Mouse (Mus musculus): Measurements from ENCODE around the gene Taf6l. TPM values are rescaled to one million over a fixed set of nuclear protein-coding genes. Genes with fewer than 3 reads are reported as not detected.
"Not testable (repeated sequence)": the region's sequence is repeated elsewhere in the genome, so short reads cannot be mapped to it uniquely, and the experiment has no call there.

Taf6l gene
- polyA plus RNA-seq, 1 experiment from 2014 or later = 23.0 TPM

DNA sequence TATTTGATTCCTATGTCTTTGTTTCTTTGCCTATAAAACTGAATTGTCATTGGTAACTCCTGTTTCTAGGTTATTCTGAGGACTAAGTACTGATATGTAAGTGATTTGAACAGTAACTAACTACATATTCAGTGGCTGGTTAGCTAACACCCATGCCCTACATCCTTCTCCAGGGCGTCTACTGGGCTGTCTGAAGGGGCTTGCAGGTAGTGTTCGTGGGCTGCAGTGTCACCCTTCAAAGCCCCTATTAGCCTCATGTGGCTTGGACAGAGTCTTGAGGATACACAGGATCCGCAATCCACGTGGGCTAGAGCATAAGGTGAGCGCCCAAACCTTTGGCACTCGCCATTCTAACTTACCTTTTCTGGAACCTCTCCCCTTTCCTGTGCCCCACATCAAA is 46.6 kb downstream of the Taf6l start:
- no peak for ATAC-seq (ENCODE audit: insufficient number of reproducible peaks, low FRiP score, low TSS enrichment, low read depth)
- no peak overlapping the region for H3K9ac ChIP-seq (ENCODE audit: low read length)
- H3K4me3 ChIP-seq (ENCODE audit: low read depth, low read length) = no peak overlapping the region
- peaks cover 20% of the 10 kb centered on the region for H3K36me3 ChIP-seq (ENCODE audit: control insufficient read depth, insufficient read depth, low read length)
- 88% methylated on average over 6 of the region's 6 CpGs for WGBS
- H3K27me3 ChIP-seq (ENCODE audit: control insufficient read depth, insufficient read depth, low read length) = no peaks in the 10 kb centered on the region
- peaks cover 9% of the 10 kb centered on the region for H3K4me1 ChIP-seq (ENCODE audit: control insufficient read depth, insufficient read depth, low read length)
- no peak overlapping the region for H3K27ac ChIP-seq (replicated peaks; ENCODE audit: low read depth, low read length)
- DNase-seq (ENCODE audit: low spot score) = no peak
- H3K9me3 ChIP-seq (ENCODE audit: control insufficient read depth, low read length) = no peaks in the 10 kb centered on the region
- no peak overlapping the region for H3K4me2 ChIP-seq (ENCODE audit: low read depth, severe bottlenecking)

DNA sequence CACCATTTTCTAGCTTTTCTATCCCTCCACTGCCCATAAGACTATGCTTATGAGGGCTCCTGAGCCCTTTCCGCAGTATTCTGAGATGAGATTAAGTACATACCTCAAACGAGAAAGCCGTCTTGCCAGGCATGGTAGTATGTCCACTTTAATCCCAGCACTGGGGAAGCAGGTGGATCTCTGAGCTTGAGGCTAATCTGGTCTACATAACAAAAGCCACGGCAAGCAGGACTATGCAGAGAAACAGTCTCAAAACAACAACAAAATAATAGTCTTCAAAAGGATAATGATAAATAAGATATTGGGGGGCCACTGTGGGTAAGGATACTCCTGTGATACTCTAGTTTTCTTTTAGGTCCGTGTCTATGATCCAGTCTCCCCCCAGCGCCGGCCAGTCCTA is 47.3 kb downstream of the Taf6l start:
- H3K4me3 ChIP-seq (ENCODE audit: low read depth, low read length) = no peak overlapping the region; the same call in 1 of the 2 replicates
- H3K4me2 ChIP-seq (ENCODE audit: low read depth, severe bottlenecking) = no peak overlapping the region
- H3K27ac ChIP-seq (replicated peaks; ENCODE audit: low read depth, low read length) = no peak overlapping the region
- ATAC-seq (ENCODE audit: insufficient number of reproducible peaks, low FRiP score, low TSS enrichment, low read depth) (no peak), DNase-seq (ENCODE audit: low spot score) (no peak)
- peaks cover 18% of the 10 kb centered on the region for H3K36me3 ChIP-seq (ENCODE audit: control insufficient read depth, insufficient read depth, low read length)
- no peaks in the 10 kb centered on the region for H3K9me3 ChIP-seq (ENCODE audit: control insufficient read depth, low read length)
- 93% methylated on average over 7 of the region's 7 CpGs for WGBS
- no peak overlapping the region for H3K9ac ChIP-seq (ENCODE audit: low read length)
- H3K4me1 ChIP-seq (ENCODE audit: control insufficient read depth, insufficient read depth, low read length) = peaks cover 9% of the 10 kb centered on the region
- no peaks in the 10 kb centered on the region for H3K27me3 ChIP-seq (ENCODE audit: control insufficient read depth, insufficient read depth, low read length)

DNA sequence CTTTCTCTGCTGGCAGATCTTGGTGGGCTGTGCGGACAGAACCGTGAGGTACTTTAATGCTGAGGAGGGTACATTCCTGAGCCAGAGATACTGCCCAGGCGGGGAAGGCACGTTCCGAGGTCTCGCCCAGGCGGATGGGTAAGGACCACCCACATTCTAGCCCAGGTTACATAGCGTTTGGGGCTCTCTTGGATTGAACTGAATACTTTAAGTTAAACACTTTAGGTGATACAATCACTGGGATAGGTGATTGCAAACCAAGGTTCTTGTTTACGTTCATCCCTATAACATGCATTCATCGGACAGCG is 50.1 kb downstream of the Taf6l start:
- WGBS = 2% methylated on average over 11 of the region's 11 CpGs
- Histone ChIP-seq H3K9me3 (ENCODE audit: control insufficient read depth, low read length) (no peaks in the 10 kb centered on the region), H3K27ac (replicated peaks; ENCODE audit: low read depth, low read length) (0 out of 2 replicates have a peak overlapping the region, but pooled peaks have one; percentile 8), H3K4me1 (ENCODE audit: control insufficient read depth, insufficient read depth, low read length) (peaks cover 6% of the 10 kb centered on the region), H3K9ac (ENCODE audit: low read length) (peak overlapping the region; percentile 89), H3K4me2 (ENCODE audit: low read depth, severe bottlenecking) (peak overlapping the region; percentile 84), H3K4me3 (ENCODE audit: low read depth, low read length) (peak overlapping the region; percentile 90), H3K36me3 (ENCODE audit: control insufficient read depth, insufficient read depth, low read length) (peaks cover 14% of the 10 kb centered on the region), H3K27me3 (ENCODE audit: control insufficient read depth, insufficient read depth, low read length) (no peaks in the 10 kb centered on the region)
- DNase-seq (ENCODE audit: low spot score) = no peak
- ATAC-seq (ENCODE audit: insufficient number of reproducible peaks, low FRiP score, low TSS enrichment, low read depth) = no peak; the same call in 1 of the 2 replicates

DNA sequence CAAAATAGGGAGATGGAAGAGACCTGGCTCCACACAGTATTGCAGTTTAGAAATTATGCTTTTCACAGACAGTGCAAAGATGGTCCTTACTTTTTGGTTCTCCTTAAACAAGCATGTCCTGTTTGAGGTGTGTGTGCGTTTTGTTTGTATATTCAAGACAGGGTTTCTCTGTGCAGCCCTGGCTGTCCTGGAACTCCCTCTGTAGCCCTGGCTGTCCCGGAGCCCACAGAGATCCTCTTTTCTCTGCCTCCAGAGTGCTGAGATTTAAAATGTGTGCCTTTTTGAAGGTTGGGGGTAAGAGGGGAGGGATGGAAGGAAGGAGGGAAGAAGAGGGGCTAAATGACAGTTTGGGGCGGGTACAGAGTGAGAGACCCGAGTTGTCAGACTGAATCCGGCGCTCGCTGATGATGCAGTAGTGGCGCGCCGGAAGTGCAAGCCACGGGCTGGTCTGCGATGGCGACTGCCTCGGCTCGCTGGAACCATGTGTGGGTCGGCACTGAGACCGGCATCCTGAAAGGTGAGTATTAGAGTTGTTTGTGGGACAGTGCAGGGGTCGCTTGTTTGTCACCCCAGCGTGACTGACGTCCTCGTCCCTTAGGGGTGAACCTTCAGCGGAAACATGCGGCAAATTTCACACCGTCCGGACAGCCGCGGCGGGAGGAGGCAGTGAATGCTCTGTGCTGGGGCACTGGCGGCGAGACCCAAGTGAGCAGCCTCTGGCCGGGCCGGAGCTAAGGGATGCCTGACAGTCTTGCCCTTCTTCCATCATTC is 50.6 kb downstream of the Taf6l start, which contains the start of gene Wdr74:
TSS of gene Wdr74 (plus strand) at position 439 of the 771 bp plus-strand sequence.
- ATAC-seq (ENCODE audit: insufficient number of reproducible peaks, low FRiP score, low TSS enrichment, low read depth) = peak; percentile 81
- H3K27ac ChIP-seq (replicated peaks; ENCODE audit: low read depth, low read length) = 0 out of 2 replicates have a peak within 1 kb of the TSS, but pooled peaks have one; percentile 8
- peak; percentile 96 for DNase-seq (ENCODE audit: low spot score)
- no peaks in the 10 kb centered on the region for H3K9me3 ChIP-seq (ENCODE audit: control insufficient read depth, low read length)
- H3K27me3 ChIP-seq (ENCODE audit: control insufficient read depth, insufficient read depth, low read length) = no peaks in the 10 kb centered on the region
- H3K36me3 ChIP-seq (ENCODE audit: control insufficient read depth, insufficient read depth, low read length) = peaks cover 11% of the 10 kb centered on the region
- H3K9ac ChIP-seq (ENCODE audit: low read length) = peak within 1 kb of the TSS; percentile 89
- under 1% methylated on average over 32 of the region's 32 CpGs for WGBS
- H3K4me2 ChIP-seq (ENCODE audit: low read depth, severe bottlenecking) = peak within 1 kb of the TSS; percentile 84
- peak within 1 kb of the TSS; percentile 90 for H3K4me3 ChIP-seq (ENCODE audit: low read depth, low read length)
- peaks cover under 1% of the 10 kb centered on the region for H3K4me1 ChIP-seq (ENCODE audit: control insufficient read depth, insufficient read depth, low read length)

DNA sequence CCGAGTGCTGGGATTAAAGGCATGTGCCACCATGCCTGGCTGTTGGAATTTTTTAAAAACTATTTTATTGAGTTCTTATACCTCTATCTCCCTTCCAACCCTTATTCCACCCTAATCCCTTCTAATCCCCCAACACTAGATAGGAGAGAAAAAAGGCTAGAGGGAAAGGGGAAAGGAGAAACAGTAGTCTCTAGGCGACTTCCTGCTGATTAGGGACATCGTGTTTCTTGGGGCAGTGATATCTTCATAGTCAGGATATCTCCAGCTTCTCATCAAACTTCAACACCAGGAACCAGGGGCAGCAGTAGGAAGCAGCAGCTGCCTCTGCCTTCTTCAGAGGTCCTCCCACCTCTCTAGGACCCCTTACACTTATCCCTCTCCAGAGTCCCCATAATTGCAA is 51.9 kb downstream of the Taf6l start:
- no peaks in the 10 kb centered on the region for H3K27me3 ChIP-seq (ENCODE audit: control insufficient read depth, insufficient read depth, low read length)
- H3K4me1 ChIP-seq (ENCODE audit: control insufficient read depth, insufficient read depth, low read length) = no peaks in the 10 kb centered on the region
- H3K27ac ChIP-seq (replicated peaks; ENCODE audit: low read depth, low read length) = no peak overlapping the region
- no peak overlapping the region for H3K4me2 ChIP-seq (ENCODE audit: low read depth, severe bottlenecking)
- no peak overlapping the region for H3K9ac ChIP-seq (ENCODE audit: low read length)
- H3K9me3 ChIP-seq (ENCODE audit: control insufficient read depth, low read length) = no peaks in the 10 kb centered on the region
- H3K4me3 ChIP-seq (ENCODE audit: low read depth, low read length) = no peak overlapping the region
- H3K36me3 ChIP-seq (ENCODE audit: control insufficient read depth, insufficient read depth, low read length) = 0 out of 2 replicates have a peak, but pooled peaks cover 4% of the 10 kb centered on the region
- DNase-seq (ENCODE audit: low spot score) (no peak), ATAC-seq (ENCODE audit: insufficient number of reproducible peaks, low FRiP score, low TSS enrichment, low read depth) (no peak)
- 74% methylated on average over 3 of the region's 3 CpGs for WGBS

DNA sequence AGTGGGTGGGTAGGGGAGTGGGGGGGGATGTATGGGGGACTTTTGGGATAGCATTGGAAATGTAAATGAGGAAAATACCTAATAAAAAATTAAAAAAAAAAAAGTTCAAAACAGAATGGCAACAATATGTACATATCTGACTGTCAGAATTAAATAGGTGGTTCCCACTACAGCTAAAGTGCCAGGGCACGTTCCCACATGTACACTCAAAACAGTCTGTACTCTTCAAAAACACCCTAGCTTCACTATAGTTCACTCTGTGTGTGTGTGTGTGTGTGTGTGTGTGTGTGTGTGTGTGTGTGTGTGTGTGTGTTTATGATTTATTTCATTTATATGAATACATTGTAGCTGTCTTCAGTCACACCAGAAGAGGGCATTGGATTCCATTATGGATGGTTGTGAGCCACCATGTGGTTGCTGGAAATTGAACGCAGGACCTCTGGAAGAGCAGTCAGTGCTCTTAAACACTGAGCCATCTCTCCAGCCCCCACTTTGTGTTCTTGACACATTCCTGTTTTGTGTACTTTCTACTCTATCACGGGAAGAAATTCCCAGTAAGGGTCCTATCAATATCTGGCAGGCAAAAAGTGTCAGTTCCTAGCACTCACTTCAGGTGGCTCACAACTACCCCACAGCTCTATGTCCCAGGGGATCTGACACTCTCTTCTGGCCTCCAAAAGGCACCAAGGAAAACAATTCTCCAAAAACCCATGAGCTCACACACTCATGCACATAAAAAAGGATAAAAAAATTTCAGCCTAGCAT is 57.7 kb downstream of the Taf6l start:
- not testable (repeated sequence) for ATAC-seq (ENCODE audit: insufficient number of reproducible peaks, low FRiP score, low TSS enrichment, low read depth); DNase-seq (ENCODE audit: low spot score); H3K4me1 ChIP-seq (ENCODE audit: control insufficient read depth, insufficient read depth, low read length); H3K27ac ChIP-seq (replicated peaks; ENCODE audit: low read depth, low read length); H3K9me3 ChIP-seq (ENCODE audit: control insufficient read depth, low read length); H3K4me3 ChIP-seq (ENCODE audit: low read depth, low read length); H3K27me3 ChIP-seq (ENCODE audit: control insufficient read depth, insufficient read depth, low read length); H3K4me2 ChIP-seq (ENCODE audit: low read depth, severe bottlenecking); H3K9ac ChIP-seq (ENCODE audit: low read length)
- WGBS = 51% methylated on average over 3 of the region's 3 CpGs
- peaks cover 17% of the 10 kb centered on the region for H3K36me3 ChIP-seq (ENCODE audit: control insufficient read depth, insufficient read depth, low read length)

DNA sequence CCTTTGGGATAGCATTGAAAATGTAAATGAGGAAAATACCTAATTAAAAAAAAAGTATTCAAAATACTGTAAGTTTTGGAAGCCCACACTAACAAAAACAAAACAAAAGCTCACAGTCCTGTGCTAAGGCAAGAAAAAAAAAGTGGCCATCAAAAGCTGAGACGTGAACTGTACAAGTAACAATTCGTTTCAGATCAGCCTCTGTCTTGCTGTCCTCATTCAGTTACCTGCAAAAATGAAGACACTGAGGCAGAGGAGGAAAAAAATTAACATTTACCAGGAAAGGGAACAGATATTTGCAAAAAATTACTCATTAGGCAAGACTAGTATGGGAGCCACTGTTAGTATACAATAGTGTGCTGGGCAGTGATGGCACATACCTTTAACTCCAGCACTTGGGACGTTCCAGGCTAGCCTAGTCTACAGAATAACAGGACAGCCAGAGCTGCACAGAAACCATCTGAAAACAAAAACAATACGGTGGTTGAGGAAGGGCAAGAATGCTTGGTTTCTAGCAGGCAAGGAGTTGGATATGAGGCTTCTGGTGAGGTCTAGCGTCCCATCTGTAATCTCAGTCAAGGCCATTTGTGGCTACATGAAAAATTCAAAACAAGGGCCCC is 58.6 kb downstream of the Taf6l start:
- no peaks in the 10 kb centered on the region for H3K27me3 ChIP-seq (ENCODE audit: control insufficient read depth, insufficient read depth, low read length)
- H3K4me1 ChIP-seq (ENCODE audit: control insufficient read depth, insufficient read depth, low read length) = peaks cover 8% of the 10 kb centered on the region; the same call in 1 of the 2 replicates
- no peak overlapping the region for H3K4me3 ChIP-seq (ENCODE audit: low read depth, low read length)
- peaks cover 17% of the 10 kb centered on the region for H3K36me3 ChIP-seq (ENCODE audit: control insufficient read depth, insufficient read depth, low read length)
- no peak overlapping the region for H3K9ac ChIP-seq (ENCODE audit: low read length)
- H3K4me2 ChIP-seq (ENCODE audit: low read depth, severe bottlenecking) = no peak overlapping the region
- ATAC-seq (ENCODE audit: insufficient number of reproducible peaks, low FRiP score, low TSS enrichment, low read depth) (no peak), DNase-seq (ENCODE audit: low spot score) (no peak)
- H3K27ac ChIP-seq (replicated peaks; ENCODE audit: low read depth, low read length) = no peak overlapping the region
- 30% methylated on average over 5 of the region's 5 CpGs for WGBS
- H3K9me3 ChIP-seq (ENCODE audit: control insufficient read depth, low read length) = no peaks in the 10 kb centered on the region

DNA sequence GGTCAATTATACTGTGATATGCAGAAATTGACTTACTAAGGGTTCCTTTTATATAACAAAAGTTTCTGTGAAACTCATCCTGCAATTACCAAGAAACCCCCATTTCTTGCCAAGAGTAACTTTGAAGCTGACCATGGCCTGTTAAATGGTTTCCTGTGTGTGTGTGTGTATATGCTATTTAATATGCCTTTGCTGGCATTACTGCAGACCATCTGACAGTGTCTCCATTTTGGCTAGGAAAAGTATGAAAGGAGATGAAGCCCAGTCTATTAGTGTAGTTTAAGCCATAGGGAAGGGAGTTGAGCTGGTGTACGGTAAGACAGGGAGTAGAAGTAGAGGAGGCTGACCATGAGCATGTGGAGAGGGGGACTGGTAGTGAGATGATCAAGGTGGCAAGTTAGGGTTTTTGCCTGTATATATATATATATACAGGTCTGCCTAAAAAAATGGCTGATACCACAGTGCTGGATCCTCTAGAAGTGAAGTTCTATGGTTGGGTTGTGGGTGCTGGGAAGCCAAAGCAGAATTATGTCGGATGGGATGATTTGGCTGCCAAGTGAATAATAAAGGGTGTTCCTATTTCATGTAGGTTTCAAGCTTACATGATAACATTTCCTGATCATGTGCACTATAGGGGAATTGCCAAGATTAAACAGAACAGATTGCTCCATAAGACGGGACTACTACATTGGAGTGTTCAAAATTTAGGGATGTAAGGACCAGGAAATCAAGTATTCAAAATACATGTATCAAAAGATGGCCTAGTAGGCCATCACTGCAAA is 59.4 kb downstream of the Taf6l start:
- no peak for DNase-seq (ENCODE audit: low spot score)
- Histone ChIP-seq H3K9me3 (ENCODE audit: control insufficient read depth, low read length) (no peaks in the 10 kb centered on the region), H3K27me3 (ENCODE audit: control insufficient read depth, insufficient read depth, low read length) (no peaks in the 10 kb centered on the region), H3K4me2 (ENCODE audit: low read depth, severe bottlenecking) (no peak overlapping the region), H3K4me1 (ENCODE audit: control insufficient read depth, insufficient read depth, low read length) (peaks cover 8% of the 10 kb centered on the region; the same call in 1 of the 2 replicates), H3K27ac (replicated peaks; ENCODE audit: low read depth, low read length) (no peak overlapping the region), H3K36me3 (ENCODE audit: control insufficient read depth, insufficient read depth, low read length) (peaks cover 17% of the 10 kb centered on the region), H3K4me3 (ENCODE audit: low read depth, low read length) (no peak overlapping the region), H3K9ac (ENCODE audit: low read length) (no peak overlapping the region)
- ATAC-seq (ENCODE audit: insufficient number of reproducible peaks, low FRiP score, low TSS enrichment, low read depth) = no peak
- 20% methylated on average over 3 of the region's 3 CpGs for WGBS

Data from limb, embryonic 11.5 days (tissue).